Mouse (Mus musculus) MEL (cell line): ENCODE results near the gene Gm17267. TPM values are rescaled to one million over a fixed set of nuclear protein-coding genes. Genes with fewer than 3 reads are reported as not detected.
"Not testable (repeated sequence)": the region's sequence is repeated elsewhere in the genome, so short reads cannot be mapped to it uniquely, and the experiment has no call there.

Experiments used
- DNase-seq: peaks from one replicate; pipeline ENCODE4 v3.0.0; 2011; ENCODE audit warnings: low read depth, low spot score
- H3K27ac ChIP-seq: 2 replicates; pipeline ENCODE4 v1.5.1; 2012; ENCODE audit warnings: low read depth, mild to moderate bottlenecking, control low read depth, low read length, moderate library complexity; ENCODE audit not compliant: control insufficient read depth
- H3K27me3 ChIP-seq, 2 experiments: fragments of 150-350 bp in 1 of 2; sonication (generic) in 1 of 2; 2 replicates each; pipeline ENCODE4 v1.6.1; 2012; ENCODE audit warnings: low read length in 2 of 2, mild to moderate bottlenecking in 2 of 2, improper control_type of control experiment in 1 of 2, moderate library complexity in 1 of 2; ENCODE audit not compliant: insufficient read depth in 2 of 2, control insufficient read depth in 1 of 2
- H3K36me3 ChIP-seq, 2 experiments: 2 replicates each; pipeline ENCODE4 v1.6.1; 2012 to 2014; ENCODE audit warnings: low read length in 2 of 2, improper control_type of control experiment in 1 of 2, inconsistent platforms in 1 of 2, mild to moderate bottlenecking in 1 of 2; ENCODE audit not compliant: insufficient read depth in 2 of 2, control insufficient read depth in 1 of 2
- H3K4me1 ChIP-seq, 2 experiments: fragments of 150-350 bp in 1 of 2; sonication (generic) in 1 of 2; 2 replicates each; pipeline ENCODE4 v1.6.1; 2012; ENCODE audit warnings: low read length in 2 of 2, improper control_type of control experiment in 1 of 2, mild to moderate bottlenecking in 1 of 2; ENCODE audit not compliant: insufficient read depth in 2 of 2, control insufficient read depth in 1 of 2
- H3K4me3 ChIP-seq, 2 experiments: fragments of 150-350 bp in 1 of 2; sonication (generic) in 1 of 2; 2 replicates each; pipeline ENCODE4 v1.5.1; 2012; ENCODE audit warnings: low read depth in 2 of 2, low read length in 2 of 2, mild to moderate bottlenecking in 2 of 2, moderate library complexity in 2 of 2, control low read depth in 1 of 2, improper control_type of control experiment in 1 of 2; ENCODE audit not compliant: control insufficient read depth in 1 of 2, insufficient read depth in 1 of 2
- H3K79me2 ChIP-seq: 2 replicates; pipeline ENCODE4 v1.6.1; 2012; ENCODE audit warnings: mild to moderate bottlenecking, low read length, moderate library complexity; ENCODE audit not compliant: control insufficient read depth, poor library complexity, insufficient read depth
- H3K9ac ChIP-seq: 2 replicates; pipeline ENCODE4 v1.6.1; 2012; ENCODE audit warnings: low read depth, mild to moderate bottlenecking, control low read depth, low read length, moderate library complexity; ENCODE audit not compliant: control insufficient read depth, poor library complexity, severe bottlenecking
- H3K9me3 ChIP-seq: fragments of 150-350 bp; sonication (generic); replicated peaks from 2 replicates; pipeline ENCODE4 v1.6.1; 2012; ENCODE audit warnings: mild to moderate bottlenecking, low read length, improper control_type of control experiment, moderate library complexity; ENCODE audit not compliant: insufficient read depth
- polyA plus RNA-seq, 2 experiments: library from polyadenylated mRNA; stranded (reverse) in 1 of 2; unstranded in 1 of 2; fragments of >175 nt in 1 of 2; fragments of >200 nt in 1 of 2; gene quantifications; 2 replicates each; pipeline versions ENCODE4 v1.2.1 to v1.2.4; 2012; ENCODE audit warnings: low replicate concordance in 2 of 2, low read depth in 1 of 2; ENCODE audit not compliant: insufficient read length in 2 of 2, insufficient read depth in 1 of 2, missing spikeins in 1 of 2
- total RNA-seq: library from RNA; depleted of rRNA; stranded (reverse); fragments of 300-350 nt; gene quantifications from 2 replicates; pipeline ENCODE4 v1.2.3, GENCODE M21; 2012; rRNA removed

Gene Gm17267
- not detected in 2 replicates for total RNA-seq
- polyA plus RNA-seq, result not detected

- H3K4me1 ChIP-seq, H3K27me3 ChIP-seq, H3K9me3 ChIP-seq, H3K27ac ChIP-seq, H3K4me3 ChIP-seq, H3K79me2 ChIP-seq, H3K36me3 ChIP-seq, H3K9ac ChIP-seq, DNase-seq: not testable (repeated sequence)
Observed at GRCm38 (mm10) chrX:126017257-126017656, at the start of gene Gm17267. Gm17267 (plus strand) TSS chrX:126017557.
